Mouse (Mus musculus): ENCODE results near the gene Gm12355.

Gene Gm12355

DNA sequence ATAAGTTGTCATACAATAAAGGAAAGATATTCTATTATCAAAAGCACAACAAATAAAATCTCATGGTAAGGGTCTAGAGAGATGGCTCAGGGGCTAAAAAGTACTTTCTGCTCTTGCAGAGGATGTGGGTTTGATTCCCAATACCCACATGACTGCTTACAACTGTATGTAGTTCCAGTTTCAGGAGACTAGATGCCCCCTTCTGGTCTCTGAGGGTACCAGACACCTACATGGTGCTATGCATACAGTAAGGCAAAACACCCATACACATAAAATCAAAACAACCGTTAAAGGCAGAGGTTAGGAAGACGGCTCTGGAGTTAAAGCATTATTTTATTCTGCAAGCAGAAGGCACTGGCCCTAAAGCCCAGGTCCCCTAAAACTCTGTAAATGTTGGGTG is 21.5 kb downstream of the Gm12355 start:
- no peak for DNase-seq (ENCODE audit: low read depth, low spot score)

DNA sequence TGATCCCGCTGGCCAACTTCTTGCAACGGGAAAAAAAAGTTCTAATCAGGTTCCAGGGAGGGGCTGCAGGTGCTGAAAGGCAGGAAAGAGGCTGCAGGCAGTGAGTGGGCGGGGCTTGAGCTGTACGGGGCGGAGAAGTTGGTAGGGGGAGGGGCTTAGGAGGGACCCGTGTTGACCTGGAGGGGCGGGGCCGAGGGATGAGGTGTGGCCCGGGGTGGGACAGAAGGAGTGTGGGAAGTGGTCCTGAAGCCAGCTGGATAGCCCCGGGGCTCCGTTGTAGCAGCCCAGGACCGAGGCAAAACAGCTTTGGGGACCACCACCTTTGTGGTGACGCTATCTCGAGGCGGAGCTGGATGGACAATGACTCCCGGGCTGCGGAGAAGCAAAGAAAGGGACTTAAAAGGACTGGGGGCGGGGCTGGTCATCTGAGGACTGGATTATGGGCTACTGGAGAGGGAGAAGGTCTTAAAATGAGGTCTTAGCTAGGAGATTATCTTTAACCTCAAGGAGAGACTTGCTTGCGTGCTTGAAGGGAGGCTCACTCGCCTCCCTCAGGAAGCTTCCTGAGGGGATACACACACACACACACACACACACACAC is 23.3 kb downstream of the Gm12355 start:
- DNase-seq (ENCODE audit: low read depth, low spot score): peak; percentile 90

DNA sequence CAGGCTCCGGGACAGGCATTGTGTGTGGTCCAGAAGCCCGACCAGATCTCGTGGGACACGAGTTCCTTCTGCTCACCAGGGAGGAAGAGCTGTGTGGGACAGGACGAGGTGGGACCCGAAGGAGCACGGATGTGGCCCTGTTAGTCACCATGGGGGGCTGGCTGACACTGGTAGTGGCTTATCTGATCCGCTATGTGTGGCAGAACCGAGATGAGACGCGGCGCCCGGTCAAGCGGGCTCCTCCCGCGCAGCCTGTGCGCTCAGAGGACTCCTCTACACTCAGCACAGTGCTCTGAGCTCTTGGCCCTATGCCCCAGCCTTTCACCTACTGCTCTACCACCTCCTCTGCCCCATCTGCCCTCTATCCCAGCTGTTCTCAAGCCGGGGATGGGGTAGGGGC is 26.2 kb downstream of the Gm12355 start:
- DNase-seq (ENCODE audit: low read depth, low spot score): no peak

DNA sequence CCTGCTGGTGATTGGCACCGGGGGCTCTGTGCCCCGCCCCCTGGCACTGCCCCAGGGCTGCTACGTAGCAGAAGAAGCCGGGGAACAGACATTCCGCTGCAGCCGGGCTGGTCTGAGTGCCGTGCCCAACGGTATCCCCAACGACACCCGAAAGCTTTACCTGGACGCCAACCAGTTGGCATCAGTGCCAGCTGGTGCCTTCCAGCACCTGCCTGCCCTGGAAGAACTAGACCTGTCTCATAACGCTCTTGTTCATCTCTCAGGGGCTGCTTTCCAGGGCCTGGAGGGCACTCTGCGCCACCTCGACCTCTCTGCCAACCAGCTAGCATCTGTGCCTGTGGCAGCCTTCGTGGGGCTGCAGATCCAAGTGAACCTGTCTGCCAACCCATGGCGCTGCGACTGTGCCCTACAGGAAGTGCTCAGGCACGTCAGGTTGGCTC is 26.6 kb downstream of the Gm12355 start:
- DNase-seq (ENCODE audit: low read depth, low spot score): no peak

DNA sequence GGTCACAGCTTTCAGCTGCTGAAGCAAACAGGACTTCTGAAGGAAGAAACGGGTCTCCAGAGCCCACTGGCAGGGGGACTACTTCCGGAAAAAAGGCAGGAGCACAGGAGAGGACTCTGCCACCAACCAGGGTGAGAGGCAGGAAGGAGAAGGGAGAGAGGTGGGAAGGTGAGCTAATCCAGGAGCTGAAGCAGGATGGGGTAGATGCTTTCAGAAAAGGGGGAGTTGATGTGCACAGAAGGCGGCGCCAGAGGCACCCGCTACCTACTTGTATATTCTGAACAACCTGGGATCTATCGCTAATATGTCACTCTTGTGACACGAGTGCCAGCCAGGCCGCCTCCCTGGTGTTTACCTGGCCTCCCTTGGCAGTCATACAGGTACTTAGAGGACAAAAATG is 27.5 kb downstream of the Gm12355 start, which contains the start of gene Lrrc3c:
Gene Lrrc3c, plus strand, starts transcription at position 301 of the 400 bp plus-strand sequence.
- no peak for DNase-seq (ENCODE audit: low read depth, low spot score)

DNA sequence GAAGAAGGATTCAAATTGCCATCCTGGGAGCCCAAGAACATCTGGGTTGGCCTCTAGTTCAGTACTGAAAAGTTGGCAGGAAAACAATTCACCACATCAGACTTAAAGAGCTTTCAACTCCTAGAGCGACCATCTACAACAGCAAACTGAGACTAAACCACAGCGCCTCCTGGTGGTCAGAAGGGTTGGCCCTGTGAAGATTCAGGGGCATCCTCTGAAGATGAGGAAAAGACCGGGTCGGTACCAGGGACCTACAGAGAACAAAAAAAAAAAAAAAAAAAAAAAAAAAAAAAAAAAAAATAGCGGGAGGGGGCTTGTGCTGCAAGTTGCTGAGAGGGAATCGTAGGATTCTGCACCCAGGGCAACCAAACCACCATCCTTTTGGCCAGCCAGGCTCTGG is 28.1 kb downstream of the Gm12355 start:
- DNase-seq (ENCODE audit: low read depth, low spot score): peak; percentile 91

DNA sequence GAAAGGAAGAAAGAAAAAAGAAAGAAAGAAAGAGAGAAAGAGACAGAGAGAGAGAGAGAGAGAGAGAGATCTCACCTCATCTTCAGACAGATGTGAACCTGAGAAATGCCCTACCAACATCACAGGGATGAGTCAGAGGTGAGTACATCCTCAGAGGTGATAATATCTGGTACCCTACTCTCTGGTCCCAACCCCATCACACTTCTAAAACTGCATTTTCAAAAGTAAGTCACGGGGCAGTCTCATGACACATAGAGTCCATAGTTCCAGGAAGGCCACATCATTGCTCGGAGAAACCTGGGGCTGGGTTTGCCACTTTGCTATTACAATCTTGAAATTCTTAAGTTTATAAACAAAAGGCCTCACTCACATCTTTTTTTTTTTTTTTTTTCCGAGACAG is 29.5 kb downstream of the Gm12355 start:
- DNase-seq (ENCODE audit: low read depth, low spot score): no peak

DNA sequence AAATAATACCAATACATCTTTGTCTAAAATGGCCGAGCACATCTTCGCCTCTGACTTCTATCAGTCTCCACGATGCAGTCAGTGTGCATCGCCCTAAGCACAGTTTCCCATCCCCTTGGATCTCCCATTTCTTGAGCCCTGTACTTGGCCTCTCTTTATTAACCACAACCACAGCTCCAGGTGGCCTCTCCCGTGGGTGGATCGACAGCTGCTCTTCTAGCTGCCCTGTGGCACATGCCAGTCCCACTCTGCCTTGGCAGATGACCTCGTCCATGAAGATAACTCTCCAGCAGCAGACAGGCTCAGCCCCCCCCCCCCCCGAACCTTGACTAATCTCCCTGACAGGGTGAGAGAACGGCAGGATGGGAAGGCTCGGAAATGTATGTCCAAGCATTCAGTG is 30.0 kb downstream of the Gm12355 start:
- no peak for DNase-seq (ENCODE audit: low read depth, low spot score)

DNA sequence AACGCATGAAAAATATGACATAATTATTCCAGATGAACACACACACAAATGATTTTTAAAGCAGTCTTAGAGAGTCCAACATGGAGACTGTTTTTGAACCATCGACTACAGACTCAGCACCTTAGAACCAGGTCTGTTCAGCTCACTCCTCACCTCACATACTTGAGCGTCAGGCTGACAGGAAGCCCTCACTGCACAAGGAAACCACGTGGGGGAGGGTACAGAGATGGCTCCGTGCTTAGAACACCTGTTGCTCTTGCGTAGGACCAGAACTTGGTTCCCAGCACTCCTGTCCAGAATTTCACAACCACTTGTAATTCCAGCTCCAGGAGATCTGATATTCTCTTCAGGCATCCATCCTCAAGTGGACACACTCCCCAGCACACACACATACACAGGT is 30.4 kb downstream of the Gm12355 start:
- DNase-seq (ENCODE audit: low read depth, low spot score): no peak

DNA sequence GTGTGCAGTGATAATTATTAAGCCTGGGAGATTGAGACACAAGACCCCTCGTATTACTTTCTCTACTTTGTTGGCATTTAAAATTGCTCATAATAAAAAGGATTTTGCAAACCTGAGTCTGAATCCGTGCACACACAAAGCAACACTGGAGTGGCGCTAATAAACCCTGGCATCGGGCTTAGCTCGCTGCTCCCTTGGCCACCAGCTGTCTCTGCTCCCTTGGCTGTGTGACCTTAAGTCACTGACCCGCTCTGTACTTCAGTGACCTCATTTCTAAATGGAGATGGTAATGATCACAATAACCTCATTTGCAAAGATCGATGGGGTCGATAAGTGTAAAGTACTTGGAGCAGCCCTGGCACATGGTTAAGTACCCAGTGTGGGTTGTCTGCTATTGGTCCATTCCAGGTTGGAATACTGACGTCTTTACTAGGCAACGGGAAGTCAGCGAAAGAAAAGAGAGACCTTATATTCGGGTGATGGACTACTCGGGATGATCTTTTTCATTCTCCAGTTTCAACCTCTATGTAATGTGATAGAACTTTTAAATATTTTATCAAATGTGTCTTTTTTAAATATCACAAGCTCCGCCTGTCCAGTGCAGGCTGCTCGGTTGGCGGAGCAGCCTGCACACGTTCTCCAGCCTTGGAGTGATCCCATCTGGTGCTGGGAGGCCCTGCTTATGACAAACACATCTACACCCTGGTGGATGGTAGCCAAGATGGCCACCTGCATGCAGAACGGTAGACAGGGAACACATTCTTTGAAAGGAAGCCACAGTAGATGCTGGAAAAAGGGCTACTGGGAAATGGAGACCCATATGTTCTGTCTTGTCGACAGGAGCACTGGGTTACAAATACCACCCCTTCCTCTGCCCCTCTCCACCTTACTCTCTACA is 34.7 kb downstream of the Gm12355 start:
- no peak for DNase-seq (ENCODE audit: low read depth, low spot score)

DNA sequence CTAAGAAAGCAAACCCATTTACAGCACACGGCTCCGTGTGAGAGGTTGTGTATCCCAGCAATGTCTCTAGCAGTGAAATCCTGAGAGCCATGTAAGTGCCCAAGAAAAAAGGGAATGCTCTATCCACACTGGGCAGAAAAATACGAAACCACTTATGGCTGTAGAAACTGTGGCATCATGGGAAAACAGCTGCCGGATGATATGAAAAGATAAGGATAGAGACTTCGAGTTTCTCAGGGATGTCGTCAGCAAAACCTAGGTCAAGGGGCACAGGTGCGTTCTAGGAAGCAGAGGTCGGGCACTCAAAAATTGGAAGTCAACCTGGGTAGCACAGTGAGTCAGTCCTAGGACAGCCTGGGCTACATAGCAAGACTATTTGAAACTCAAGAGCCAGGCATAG is 36.2 kb downstream of the Gm12355 start:
- DNase-seq (ENCODE audit: low read depth, low spot score): no peak

DNA sequence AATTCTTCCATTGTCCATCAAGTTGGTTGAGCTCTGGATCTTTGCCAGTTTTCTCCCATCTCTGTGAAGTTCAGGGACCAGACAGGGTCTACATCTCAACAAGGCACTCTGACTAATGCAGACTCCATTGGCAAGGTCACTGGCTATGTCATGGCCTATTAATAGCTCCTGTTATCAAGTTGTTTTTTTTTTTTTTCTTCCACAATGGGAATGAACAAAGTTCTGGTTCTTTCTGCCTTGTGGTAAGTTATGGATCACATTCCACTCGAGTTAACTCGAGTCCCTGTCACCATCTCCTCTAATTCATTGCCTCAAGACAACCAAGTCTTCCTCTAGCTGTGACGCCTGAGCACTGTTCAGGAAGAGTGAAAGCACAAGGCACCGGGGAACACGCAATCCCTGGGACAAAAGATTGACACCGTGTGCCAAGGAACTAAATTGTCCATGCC is 36.6 kb downstream of the Gm12355 start:
- no peak for DNase-seq (ENCODE audit: low read depth, low spot score)

DNA sequence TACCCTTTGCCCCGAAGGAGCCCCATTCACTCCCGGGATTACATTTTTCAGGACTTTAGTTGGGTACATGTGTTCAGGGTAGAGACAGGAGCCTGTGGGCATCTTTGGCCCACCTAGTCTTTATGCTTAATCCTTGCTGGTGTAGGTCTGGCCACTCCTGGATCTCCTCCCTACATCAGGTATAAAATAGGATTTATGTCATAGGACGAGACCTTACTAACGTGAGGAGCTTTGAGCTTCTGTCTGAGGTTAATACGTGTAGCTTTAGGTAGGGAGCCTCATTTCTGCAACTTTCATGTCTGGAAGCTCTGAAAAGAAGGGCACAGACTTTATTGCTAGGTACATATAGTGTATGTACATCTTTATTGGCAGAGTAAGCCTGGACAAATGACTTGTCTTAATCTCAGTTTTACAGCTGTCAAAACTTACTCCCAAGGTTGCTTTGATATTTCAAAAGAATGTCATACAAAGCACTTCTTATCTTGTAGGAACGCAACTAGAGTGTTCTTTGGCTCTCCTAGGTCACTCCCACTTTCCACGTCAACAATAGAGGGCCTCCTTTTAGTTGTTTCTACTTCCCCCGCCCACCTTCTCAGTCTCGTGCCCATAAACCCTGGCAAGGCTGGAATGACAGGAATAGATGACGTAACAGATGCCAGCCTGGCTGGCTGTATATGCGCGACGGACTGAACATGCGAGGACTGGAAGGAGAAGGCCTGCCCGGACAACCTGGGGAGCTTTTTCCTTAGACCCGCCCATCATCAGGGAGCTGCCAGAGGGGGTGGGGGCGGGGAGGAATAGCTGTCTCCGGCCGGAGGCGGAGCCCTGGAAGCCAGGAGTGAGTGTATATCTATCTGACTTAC is 37.5 kb downstream of the Gm12355 start:
- DNase-seq (ENCODE audit: low read depth, low spot score): peak; percentile 88

DNA sequence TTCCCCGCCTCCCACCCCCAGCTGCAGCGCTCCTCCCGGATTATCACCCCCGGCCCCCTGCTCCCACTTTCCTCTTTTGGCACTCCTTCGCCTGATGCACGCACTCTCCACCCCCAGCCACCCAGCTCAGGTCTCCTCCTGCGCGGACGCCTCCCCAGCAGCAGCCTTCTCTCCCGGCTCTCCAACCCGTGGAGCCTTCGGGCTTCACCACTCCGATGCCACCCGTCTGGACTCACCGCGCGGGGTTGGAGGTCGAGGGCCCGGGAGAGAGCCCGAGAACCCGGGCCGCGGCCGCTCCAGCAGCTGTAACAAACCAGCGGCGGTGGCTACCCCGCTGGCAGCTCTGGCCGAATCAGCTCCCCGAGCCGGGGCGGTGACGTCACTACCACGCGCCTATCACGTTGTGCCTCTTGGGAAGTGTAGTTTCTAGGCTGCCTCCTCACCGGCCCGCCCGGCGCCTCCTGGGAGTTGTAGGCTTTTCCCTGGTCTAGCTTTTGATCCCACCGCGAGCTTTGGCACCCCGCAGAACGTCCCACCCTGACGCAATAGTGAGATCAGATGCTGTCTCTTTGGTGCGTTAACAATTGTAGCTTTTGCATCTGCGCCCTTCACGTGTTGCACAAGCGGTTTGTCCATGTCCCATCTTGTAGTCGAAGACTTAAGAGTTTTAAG is 38.4 kb downstream of the Gm12355 start, which contains the start of gene Ormdl3:
Gene Ormdl3, minus strand, starts transcription at position 477 of the 672 bp plus-strand sequence.
- DNase-seq (ENCODE audit: low read depth, low spot score): peak; percentile 99

DNA sequence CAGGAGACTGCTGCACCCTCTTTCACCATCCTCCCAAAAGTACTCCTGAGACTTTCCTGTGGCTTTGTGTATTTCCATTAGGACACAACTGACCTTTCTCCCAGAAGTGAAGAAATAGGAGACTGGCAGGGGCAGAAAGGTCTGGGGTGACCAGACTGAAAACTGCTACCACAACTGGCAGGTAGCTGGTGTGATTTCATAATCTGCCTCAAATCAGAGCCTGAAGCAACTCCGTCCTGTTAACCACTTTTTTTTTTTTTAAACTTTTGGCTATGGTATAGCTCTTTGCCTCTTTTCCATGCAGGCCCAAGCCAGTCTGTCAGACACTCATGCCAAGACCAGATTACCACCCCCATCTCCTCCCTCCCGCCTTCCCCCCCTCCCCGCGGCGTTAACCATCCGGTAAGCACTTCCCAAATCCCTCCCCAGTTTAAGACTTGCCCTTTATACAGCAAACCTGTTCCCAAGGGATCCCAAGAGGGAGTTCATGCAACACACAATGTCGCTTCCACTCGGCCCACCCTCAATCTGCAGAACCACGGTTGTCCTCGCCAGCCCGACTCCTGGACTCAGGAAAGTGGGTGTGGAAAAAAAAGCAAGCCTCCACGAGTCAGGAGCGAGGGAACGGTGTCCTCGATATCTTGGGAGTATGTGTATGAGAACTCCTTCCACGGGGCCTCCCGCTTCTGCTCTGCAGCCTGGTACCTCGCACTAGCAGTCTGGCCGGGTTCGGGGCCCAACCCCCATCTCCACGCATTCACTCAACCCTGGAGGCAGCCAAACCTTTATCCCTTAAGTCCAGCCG is 39.2 kb downstream of the Gm12355 start:
- no peak for DNase-seq (ENCODE audit: low read depth, low spot score)

DNA sequence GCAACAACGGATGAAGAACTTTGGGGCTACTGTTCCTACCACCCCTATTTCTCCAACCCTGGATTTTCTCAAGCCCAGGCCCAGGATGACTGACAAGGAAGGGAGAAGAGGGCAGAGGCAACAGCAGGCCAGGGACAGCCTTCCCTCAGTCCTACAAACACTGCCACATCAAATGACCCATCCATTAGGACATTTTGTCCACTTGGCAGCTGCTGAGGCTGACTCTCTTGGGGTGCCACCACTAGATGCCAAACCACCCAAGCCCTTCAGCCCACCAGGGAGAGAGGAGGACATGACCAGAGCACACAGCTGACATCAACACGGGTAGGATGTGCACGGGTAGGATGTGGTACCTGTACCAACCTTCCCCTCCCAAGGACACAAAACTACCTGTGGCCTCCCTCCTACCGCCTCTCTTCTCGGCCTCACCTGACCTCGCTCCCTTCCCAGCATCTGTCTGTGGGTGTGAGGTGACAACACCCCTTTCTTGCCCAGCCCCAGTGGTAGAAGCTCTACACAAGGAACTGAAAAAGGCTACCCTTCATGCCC is 40.8 kb downstream of the Gm12355 start:
- DNase-seq (ENCODE audit: low read depth, low spot score): no peak

DNA sequence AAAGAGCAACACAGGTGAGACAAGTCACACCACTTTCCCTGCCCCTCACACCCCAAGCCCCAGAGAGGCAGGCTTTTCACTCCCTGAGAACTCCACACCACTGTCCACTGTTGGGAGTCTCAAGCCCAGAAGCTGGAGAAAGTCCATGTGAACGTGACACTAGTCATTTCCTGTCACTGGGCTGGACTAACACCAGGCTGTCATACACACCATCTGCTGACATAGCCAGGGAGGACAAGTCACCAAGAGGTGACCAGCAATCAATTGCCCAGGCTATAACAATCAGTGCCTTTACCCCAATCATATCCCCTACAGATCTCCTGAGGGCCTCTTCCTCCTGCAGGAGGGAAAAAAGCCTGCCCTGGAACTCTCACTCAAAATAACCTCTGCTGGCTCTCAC is 41.3 kb downstream of the Gm12355 start:
- DNase-seq (ENCODE audit: low read depth, low spot score): no peak

DNA sequence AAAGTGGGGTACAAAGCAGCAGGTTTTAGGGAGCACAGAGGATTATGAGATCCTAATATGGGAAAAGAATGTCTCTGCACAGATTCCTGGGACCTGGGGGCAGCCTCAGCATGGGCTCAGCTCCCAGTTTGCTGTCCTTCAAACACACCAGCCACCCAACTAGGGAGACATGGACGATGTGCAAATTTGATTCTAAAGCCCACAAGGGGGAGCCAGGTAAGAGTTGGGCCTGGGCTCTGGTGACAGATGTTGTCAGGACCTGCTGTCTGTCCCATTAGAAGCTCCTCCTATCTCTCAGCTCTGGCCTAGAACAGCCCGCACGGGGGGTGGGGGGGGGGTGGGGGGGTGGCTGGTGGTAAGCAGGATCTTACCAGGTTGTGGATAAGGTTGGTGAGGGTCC is 41.9 kb downstream of the Gm12355 start:
- peak; percentile 38 for DNase-seq (ENCODE audit: low read depth, low spot score)

DNA sequence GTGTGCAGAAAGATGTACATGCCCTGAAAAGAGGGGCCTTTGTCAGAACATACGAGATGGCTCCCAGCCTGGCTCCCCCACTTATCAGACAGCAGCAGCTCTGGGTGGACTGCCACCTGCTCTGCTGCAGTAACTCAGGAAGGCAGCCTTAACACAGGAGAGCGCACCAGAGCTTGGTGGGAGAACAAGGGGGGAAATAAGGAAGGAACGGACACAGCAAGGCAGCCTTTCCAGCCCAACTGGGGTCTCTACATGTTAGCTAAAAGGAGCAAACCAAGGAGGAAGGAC is 42.3 kb downstream of the Gm12355 start:
- no peak for DNase-seq (ENCODE audit: low read depth, low spot score)

DNA sequence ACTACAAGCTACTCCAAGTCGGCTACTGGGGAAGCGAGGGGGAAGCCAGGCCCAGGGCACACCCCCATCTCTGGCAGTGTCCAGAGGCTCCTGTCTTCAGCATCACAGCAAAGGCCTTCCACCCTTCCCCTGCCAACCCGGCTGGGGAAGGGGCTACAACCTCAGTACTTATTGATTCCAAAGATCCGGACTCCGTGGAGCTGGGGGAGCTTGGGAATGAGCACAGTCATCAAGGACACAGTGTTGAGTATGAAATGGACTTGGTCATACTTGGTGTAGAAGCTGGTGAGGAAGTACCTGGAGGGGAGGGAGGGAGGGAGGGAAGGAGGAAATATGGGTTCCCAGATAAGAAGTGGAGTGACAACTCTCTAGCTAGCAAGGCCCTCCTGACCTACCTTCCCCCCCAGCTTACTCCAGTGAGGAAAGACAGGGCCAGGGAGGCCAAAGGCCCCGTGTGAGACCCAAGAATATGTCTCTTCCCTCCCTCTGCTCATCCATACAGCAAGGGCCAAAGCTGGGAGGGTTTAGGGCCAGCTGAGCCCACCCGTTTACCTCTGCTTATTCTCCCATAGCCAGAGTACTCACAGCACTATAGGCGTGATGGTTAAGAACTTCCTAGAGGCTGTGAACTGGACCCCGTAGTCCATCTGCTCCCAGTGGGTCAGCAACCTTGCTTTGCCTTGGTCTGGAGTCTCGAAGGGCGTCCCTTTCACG is 42.8 kb downstream of the Gm12355 start:
- no peak for DNase-seq (ENCODE audit: low read depth, low spot score)

Measured in R1 (cell line).